Mouse (Mus musculus) liver, embryonic 14.5 days (tissue): ENCODE data around the gene Nit2.

Experiments
- CTCF ChIP-seq: IDR thresholded peaks from 2 replicates; pipeline ENCODE4 v1.5.1; 2016; ENCODE audit warnings: antibody characterized with exemption, low read depth, control low read depth
- EP300 ChIP-seq: IDR thresholded peaks from 2 replicates; pipeline ENCODE4 v1.6.1; 2016; ENCODE audit warnings: antibody characterized with exemption, low read depth

- no peak for TF ChIP-seq CTCF
- TF ChIP-seq EP300, result no peak
Measured at GRCm38 (mm10) chr16:57126268-57126667, 40.9 kb downstream of the Nit2 start.
